Mouse (Mus musculus) hematopoietic multipotent progenitor cell, adult 10-12 weeks (in vitro differentiated cells): ENCODE measurements around the gene Gtpbp2. TPM values are rescaled to one million over a fixed set of nuclear protein-coding genes. Genes with fewer than 3 reads are reported as not detected.

Source experiments
- polyA plus RNA-seq: library from polyadenylated mRNA; stranded (reverse); fragments of >175 nt; gene quantifications from 2 replicates; pipeline ENCODE4 v1.2.3, GENCODE M21; 2012; ENCODE audit warnings: low replicate concordance

Gene Gtpbp2
- 115 and 348 TPM in 2 replicates for polyA plus RNA-seq

GRCm38 (mm10) chr17:46160686-46161085, at the start of gene Gtpbp2:
Gene Gtpbp2 (plus strand): TSS chr17:46161032.

GRCm38 (mm10) chr17:46143578-46144423, 17.0 kb upstream of the Gtpbp2 start, which contains the start of gene Rsph9:
Gene Rsph9 (minus strand): TSS chr17:46144216.

GRCm38 (mm10) chr17:46152847-46153782, 7.7 kb upstream of the Gtpbp2 start, which contains the start of gene Mad2l1bp:
Gene Mad2l1bp (minus strand): TSS chr17:46153553.

GRCm38 (mm10) chr17:46202421-46203071, 41.7 kb downstream of the Gtpbp2 start, which contains the start of the genes Polh and Xpo5:
Gene Polh (minus strand): TSS chr17:46202645.
Gene Xpo5 (plus strand): TSS chr17:46202782.

Other genes with a start within 250 kb of the Gtpbp2 start
- 4.7 and 9.1 TPM in 2 replicates for gene Vegfa, start 128.7 kb upstream of the Gtpbp2 start, polyA plus RNA-seq
- 38.3 and 76.8 TPM in 2 replicates for gene Mrps18a, start 50.0 kb upstream of the Gtpbp2 start, polyA plus RNA-seq
- gene Rsph9, start 16.8 kb upstream of the Gtpbp2 start, polyA plus RNA-seq, result 0.75 TPM in 1 of 2 replicates, not detected in the other
- gene Mad2l1bp, start 7.5 kb upstream of the Gtpbp2 start, polyA plus RNA-seq, result 3.1 and 13.1 TPM in 2 replicates
- 0.76 and 1.9 TPM in 2 replicates for gene Polh, start 41.6 kb downstream of the Gtpbp2 start, polyA plus RNA-seq
- gene Xpo5, start 41.8 kb downstream of the Gtpbp2 start, polyA plus RNA-seq, result 5.3 and 8.5 TPM in 2 replicates
- 5.7 and 13.6 TPM in 2 replicates for gene Polr1c, start 87.0 kb downstream of the Gtpbp2 start, polyA plus RNA-seq
- 192 and 236 TPM in 2 replicates for gene Yipf3, start 87.0 kb downstream of the Gtpbp2 start, polyA plus RNA-seq
- 0.84 and 1.2 TPM in 2 replicates for gene Lrrc73, start 92.5 kb downstream of the Gtpbp2 start, polyA plus RNA-seq
- 56.3 and 96.3 TPM in 2 replicates for gene Tjap1, start 122.0 kb downstream of the Gtpbp2 start, polyA plus RNA-seq
- gene Dlk2, start 136.4 kb downstream of the Gtpbp2 start, polyA plus RNA-seq, result 0.26 and 0.53 TPM in 2 replicates
- 12.3 and 28.5 TPM in 2 replicates for gene Abcc10, start 167.3 kb downstream of the Gtpbp2 start, polyA plus RNA-seq
- gene Zfp318, start 222.7 kb downstream of the Gtpbp2 start, polyA plus RNA-seq, result 30.3 and 42.6 TPM in 2 replicates